ENCODE assay signal across 7 mouse cellular contexts in the genomic region with DNA sequence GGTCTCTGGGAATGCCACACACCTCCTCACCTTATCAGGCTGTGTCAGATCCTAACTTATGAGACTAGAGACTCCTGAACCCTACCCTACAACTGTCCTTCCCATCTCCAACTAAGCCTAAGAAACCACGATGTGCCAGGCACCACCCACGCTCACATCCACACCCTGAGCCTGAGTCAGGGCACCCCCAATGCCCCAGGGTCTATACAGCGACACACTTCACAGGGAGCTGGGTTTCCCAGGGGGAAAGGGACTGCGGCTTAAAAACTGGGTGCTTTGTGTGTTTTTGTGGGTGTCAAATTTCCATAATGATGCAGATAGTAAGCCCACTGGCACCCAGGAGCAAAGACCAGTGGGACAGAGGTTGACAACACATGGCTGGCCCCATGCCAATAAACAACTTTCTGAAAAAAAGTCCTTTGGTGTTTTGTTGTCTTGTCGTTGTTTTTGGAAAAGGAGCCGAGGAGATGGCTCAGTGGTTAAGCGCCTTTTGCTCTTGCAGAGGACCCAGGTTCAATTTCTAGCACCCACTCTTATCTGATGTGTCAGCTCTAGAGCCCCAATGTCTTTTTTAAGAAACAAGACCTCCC. TPM values are rescaled to one million over a fixed set of nuclear protein-coding genes. Genes with fewer than 3 reads are reported as not detected.
DNase-seq lines count a peak whose midpoint lies in the region; ATAC-seq lines count a peak whose summit lies in the region.

No protein-coding gene starts in this region.

- H3K9ac ChIP-seq in stomach, embryonic 15.5 days, result no peak overlapping the region

- no peaks in the 10 kb centered on the region for H3K9me3 ChIP-seq in megakaryocyte, embryonic 14.5 days
- peaks cover 4% of the 10 kb centered on the region; the same call in 1 of the 2 replicates for H3K9me3 ChIP-seq in forebrain, embryonic 10.5 days
- no peaks in the 10 kb centered on the region for H3K9me3 ChIP-seq in limb, embryonic 10.5 days (replicated peaks)
- H3K9me3 ChIP-seq in stomach, embryonic 15.5 days, result no peaks in the 10 kb centered on the region

- WGBS in forebrain, embryonic 10.5 days, result 71% methylated on average over 7 of the region's 7 CpGs
- 65% methylated on average over 7 of the region's 7 CpGs for WGBS in limb, embryonic 10.5 days
- 72% methylated on average over 7 of the region's 7 CpGs for WGBS in stomach, embryonic 15.5 days

- peaks cover 92% of the 10 kb centered on the region for H3K36me3 ChIP-seq in megakaryocyte, embryonic 14.5 days (replicated peaks; ENCODE audit: low read length)
- H3K36me3 ChIP-seq in forebrain, embryonic 10.5 days (replicated peaks), result peaks cover 60% of the 10 kb centered on the region
- H3K36me3 ChIP-seq in limb, embryonic 10.5 days, result peaks cover 34% of the 10 kb centered on the region
- 0 out of 2 replicates have a peak, but pooled peaks cover 2% of the 10 kb centered on the region for H3K36me3 ChIP-seq in stomach, embryonic 15.5 days

- peak overlapping the region; percentile 85 for H3K4me3 ChIP-seq in megakaryocyte, embryonic 14.5 days (replicated peaks)
- H3K4me3 ChIP-seq in forebrain, embryonic 10.5 days, result no peak overlapping the region
- no peak overlapping the region for H3K4me3 ChIP-seq in limb, embryonic 10.5 days
- H3K4me3 ChIP-seq in stomach, embryonic 15.5 days (replicated peaks), result no peak overlapping the region

- no peaks in the 10 kb centered on the region for H3K27me3 ChIP-seq in megakaryocyte, embryonic 14.5 days (replicated peaks)
- H3K27me3 ChIP-seq in forebrain, embryonic 10.5 days (ENCODE audit: poor library complexity, severe bottlenecking), result no peaks in the 10 kb centered on the region
- no peaks in the 10 kb centered on the region for H3K27me3 ChIP-seq in limb, embryonic 10.5 days (ENCODE audit: low read depth, poor library complexity, severe bottlenecking)
- H3K27me3 ChIP-seq in stomach, embryonic 15.5 days (replicated peaks), result no peaks in the 10 kb centered on the region

- peak overlapping the region; percentile 49; the same call in 1 of the 2 replicates for H3K4me2 ChIP-seq in stomach, embryonic 15.5 days

- H3K27ac ChIP-seq in forebrain, embryonic 10.5 days, result peak overlapping the region; percentile 90
- H3K27ac ChIP-seq in limb, embryonic 10.5 days, result peak overlapping the region; percentile 90
- peak overlapping the region; percentile 98 for H3K27ac ChIP-seq in stomach, embryonic 15.5 days

- H3K4me1 ChIP-seq in megakaryocyte, embryonic 14.5 days, result peaks cover 100% of the 10 kb centered on the region
- peaks cover 86% of the 10 kb centered on the region for H3K4me1 ChIP-seq in forebrain, embryonic 10.5 days
- peaks cover 72% of the 10 kb centered on the region for H3K4me1 ChIP-seq in limb, embryonic 10.5 days
- peaks cover 69% of the 10 kb centered on the region for H3K4me1 ChIP-seq in stomach, embryonic 15.5 days

- ATAC-seq in megakaryocyte, adult 5-6 weeks (ENCODE audit: poor library complexity, severe bottlenecking), result no peak
- ATAC-seq in stomach, embryonic 15.5 days (ENCODE audit: insufficient read depth, low FRiP score, low read depth), result no peak

- DNase-seq in forebrain, embryonic 10.5 days (ENCODE audit: extremely low spot score, low spot score), result no peak
- DNase-seq in limb, embryonic 10.5 days (ENCODE audit: low spot score), result no peak
- no peak for DNase-seq in adrenal gland, postnatal 14 days
- no peak for DNase-seq in urinary bladder, adult 2 months (ENCODE audit: low spot score)

RNA-seq across cellular contexts. Expression of a gene that starts 42.1 kb away (rescaled TPM):
- polyA plus RNA-seq in megakaryocyte, embryonic 14.5 days (2012; ENCODE audit: insufficient read depth, low replicate concordance), result 41.0 and 57.7 TPM in 2 replicates
- total RNA-seq in megakaryocyte, adult 5-6 weeks (2015), result 26.9 and 37.5 TPM in 2 replicates
- 26.7 and 28.3 TPM in 2 replicates for total RNA-seq in megakaryocyte, adult 5-6 weeks (2017)
- 60.2 and 64.4 TPM in 2 replicates for polyA plus RNA-seq in forebrain, embryonic 10.5 days (2016; fragmentation: Nextera tagmentation; extraction: Ambion mirVana)
- polyA plus RNA-seq in limb, embryonic 10.5 days (2016; fragmentation: Nextera tagmentation; extraction: Ambion mirVana), result 59.3 and 59.5 TPM in 2 replicates
- 53.6 and 54.5 TPM in 2 replicates for polyA plus RNA-seq in stomach, embryonic 15.5 days (2015; fragmentation: Nextera tagmentation; extraction: Ambion mirVana)
- total RNA-seq in adrenal gland, postnatal 14 days (2021), result 45.8 and 59.2 TPM in 2 replicates
- 35.3 and 46.7 TPM in 2 replicates for polyA plus RNA-seq in urinary bladder, adult 2 months (2012; rRNA removed)
